ENCODE assay signal across 7 mouse cellular contexts in genomic region chr7:19889881-19890280, GRCm38 (mm10). TPM values are rescaled to one million over a fixed set of nuclear protein-coding genes. Genes with fewer than 3 reads are reported as not detected.
DNase-seq lines count a peak whose midpoint lies in the region; ATAC-seq lines count a peak whose summit lies in the region.

No protein-coding gene starts in this region.

- H3K27ac ChIP-seq in kidney, embryonic 15.5 days: no peak overlapping the region
- H3K27ac ChIP-seq in embryonic facial prominence, embryonic 10.5 days (replicated peaks): no peak overlapping the region

- H3K4me2 ChIP-seq in kidney, embryonic 15.5 days: no peak overlapping the region

- no peak overlapping the region for H3K9ac ChIP-seq in kidney, embryonic 15.5 days

- no peaks in the 10 kb centered on the region for H3K27me3 ChIP-seq in kidney, embryonic 15.5 days
- no peaks in the 10 kb centered on the region for H3K27me3 ChIP-seq in embryonic facial prominence, embryonic 10.5 days (replicated peaks; ENCODE audit: low read depth, poor library complexity, severe bottlenecking)

- H3K36me3 ChIP-seq in kidney, embryonic 15.5 days: no peaks in the 10 kb centered on the region
- no peaks in the 10 kb centered on the region for H3K36me3 ChIP-seq in embryonic facial prominence, embryonic 10.5 days (replicated peaks)

- no peak overlapping the region for H3K4me3 ChIP-seq in kidney, embryonic 15.5 days (replicated peaks)
- H3K4me3 ChIP-seq in embryonic facial prominence, embryonic 10.5 days: no peak overlapping the region

- DNase-seq in kidney, adult 18-20 months: peak; percentile 61
- DNase-seq in CD8-positive naive resting alpha-beta T cell, adult 2 months (ENCODE audit: low read depth in 2 of 2, low spot score in 2 of 2): peak; percentile 56 to 63
- peak; percentile 42 for DNase-seq in MEL-GATA-1-ER (ENCODE audit: extremely low read depth, low read depth)
- DNase-seq in embryonic facial prominence, embryonic 10.5 days (ENCODE audit: low spot score): peak; percentile 56
- peak; percentile 68 for DNase-seq in lung, postnatal 14 days
- peak; percentile 83 for DNase-seq in testis, postnatal 10 days (ENCODE audit: low spot score)

- WGBS in kidney, embryonic 15.5 days: 55% methylated on average over 8 of the region's 8 CpGs
- 52% methylated on average over 8 of the region's 8 CpGs for WGBS in embryonic facial prominence, embryonic 10.5 days

- ATAC-seq in kidney, embryonic 15.5 days (replicated peaks; ENCODE audit: low FRiP score): no peak

- no peaks in the 10 kb centered on the region for H3K4me1 ChIP-seq in kidney, embryonic 15.5 days
- no peaks in the 10 kb centered on the region for H3K4me1 ChIP-seq in embryonic facial prominence, embryonic 10.5 days

- H3K9me3 ChIP-seq in kidney, embryonic 15.5 days (replicated peaks): no peaks in the 10 kb centered on the region
- H3K9me3 ChIP-seq in embryonic facial prominence, embryonic 10.5 days: peaks cover 22% of the 10 kb centered on the region

RNA-seq across cellular contexts. Expression of gene Ceacam19, which starts 2.1 kb away (rescaled TPM):
- polyA plus RNA-seq in kidney, embryonic 15.5 days (2015; fragmentation: Nextera tagmentation; extraction: Ambion mirVana): 0.09 TPM in 1 of 2 replicates, not detected in the other
- polyA plus RNA-seq in embryonic facial prominence, embryonic 10.5 days (2016; fragmentation: Nextera tagmentation; extraction: Ambion mirVana): not detected in 2 replicates

RNA-seq across cellular contexts. Expression of gene Ceacam16, which starts 28.8 kb away (rescaled TPM):
- not detected in 2 replicates for polyA plus RNA-seq in kidney, embryonic 15.5 days (2015; fragmentation: Nextera tagmentation; extraction: Ambion mirVana)
- not detected in 2 replicates for polyA plus RNA-seq in embryonic facial prominence, embryonic 10.5 days (2016; fragmentation: Nextera tagmentation; extraction: Ambion mirVana)

RNA-seq across cellular contexts. Expression of gene Pvr, which starts 31.1 kb away (rescaled TPM):
- polyA plus RNA-seq in kidney, embryonic 15.5 days (2015; fragmentation: Nextera tagmentation; extraction: Ambion mirVana): 13.7 and 13.9 TPM in 2 replicates
- 8.2 and 8.8 TPM in 2 replicates for polyA plus RNA-seq in embryonic facial prominence, embryonic 10.5 days (2016; fragmentation: Nextera tagmentation; extraction: Ambion mirVana)

RNA-seq across cellular contexts. Expression of gene Gm19345, which starts 38.1 kb away (rescaled TPM):
- polyA plus RNA-seq in kidney, embryonic 15.5 days (2015; fragmentation: Nextera tagmentation; extraction: Ambion mirVana): 0.16 TPM in 1 of 2 replicates, not detected in the other
- polyA plus RNA-seq in embryonic facial prominence, embryonic 10.5 days (2016; fragmentation: Nextera tagmentation; extraction: Ambion mirVana): not detected in 2 replicates
